Mouse (Mus musculus): Measurements from ENCODE around the gene Olfr287.
A peak's percentile ranks its signal among the peaks of the same experiment; 100 is the strongest.

The Olfr287 gene

GRCm38 (mm10) chr15:98167645-98168621 is 52.9 kb downstream of the Olfr287 start:
- DNase-seq = peak; percentile 71

GRCm38 (mm10) chr15:98166963-98167644 is 53.8 kb downstream of the Olfr287 start, which contains the start of gene Ccdc184:
TSS of gene Ccdc184 (plus strand) at chr15:98167158.
- DNase-seq = no peak

- DNase-seq = no peak
Observed at GRCm38 (mm10) chr15:98165525-98165924, 55.3 kb downstream of the Olfr287 start, which contains the start of gene Asb8. TSS of gene Asb8 (minus strand) at chr15:98165625.

GRCm38 (mm10) chr15:98162561-98162960 is 58.3 kb downstream of the Olfr287 start:
- DNase-seq = no peak

- DNase-seq = no peak
Observed at GRCm38 (mm10) chr15:98161026-98161805, 59.6 kb downstream of the Olfr287 start.

- DNase-seq = no peak
Observed at GRCm38 (mm10) chr15:98157253-98157652, 63.6 kb downstream of the Olfr287 start.
